Mouse (Mus musculus) cortical plate, adult 2 months (tissue): ENCODE results near the gene Vmn1r85. TPM values are rescaled to one million over a fixed set of nuclear protein-coding genes. Genes with fewer than 3 reads are reported as not detected.
A peak's percentile ranks its signal among the peaks of the same experiment; 100 is the strongest.

Experiments
- H3K27ac ChIP-seq: fragments of 200-500 bp; 2 replicates; pipeline ENCODE4 v1.5.1; 2012; ENCODE audit warnings: low read length, control low read depth, inconsistent platforms; ENCODE audit not compliant: insufficient read depth
- H3K4me1 ChIP-seq: fragments of 200-500 bp; 2 replicates; pipeline ENCODE4 v1.6.1; 2011; ENCODE audit warnings: low read length; ENCODE audit not compliant: control insufficient read depth, insufficient read depth
- H3K4me3 ChIP-seq: fragments of 200-500 bp; 2 replicates; pipeline ENCODE4 v1.5.1; 2011; ENCODE audit warnings: mild to moderate bottlenecking, low read length, control low read depth; ENCODE audit not compliant: insufficient read depth
- CTCF ChIP-seq: fragments of 200-500 bp; IDR thresholded peaks from 2 replicates; pipeline ENCODE4 v1.5.1; 2011; ENCODE audit warnings: mild to moderate bottlenecking, control low read depth, low read length; ENCODE audit not compliant: insufficient read depth; ENCODE audit errors: extremely low read depth
- POLR2A ChIP-seq: fragments of 200-500 bp; IDR thresholded peaks from 2 replicates; pipeline ENCODE4 v1.6.1; 2011; ENCODE audit warnings: mild to moderate bottlenecking, low read length, control low read depth; ENCODE audit not compliant: insufficient read depth; ENCODE audit errors: extremely low read depth
- polyA plus RNA-seq: library from polyadenylated mRNA; depleted of rRNA; stranded (reverse); fragments of >200 nt; gene quantifications from 2 replicates; pipeline ENCODE4 v1.2.3, GENCODE M21; 2012

The Vmn1r85 gene
- polyA plus RNA-seq, 1 experiment = not detected

DNA sequence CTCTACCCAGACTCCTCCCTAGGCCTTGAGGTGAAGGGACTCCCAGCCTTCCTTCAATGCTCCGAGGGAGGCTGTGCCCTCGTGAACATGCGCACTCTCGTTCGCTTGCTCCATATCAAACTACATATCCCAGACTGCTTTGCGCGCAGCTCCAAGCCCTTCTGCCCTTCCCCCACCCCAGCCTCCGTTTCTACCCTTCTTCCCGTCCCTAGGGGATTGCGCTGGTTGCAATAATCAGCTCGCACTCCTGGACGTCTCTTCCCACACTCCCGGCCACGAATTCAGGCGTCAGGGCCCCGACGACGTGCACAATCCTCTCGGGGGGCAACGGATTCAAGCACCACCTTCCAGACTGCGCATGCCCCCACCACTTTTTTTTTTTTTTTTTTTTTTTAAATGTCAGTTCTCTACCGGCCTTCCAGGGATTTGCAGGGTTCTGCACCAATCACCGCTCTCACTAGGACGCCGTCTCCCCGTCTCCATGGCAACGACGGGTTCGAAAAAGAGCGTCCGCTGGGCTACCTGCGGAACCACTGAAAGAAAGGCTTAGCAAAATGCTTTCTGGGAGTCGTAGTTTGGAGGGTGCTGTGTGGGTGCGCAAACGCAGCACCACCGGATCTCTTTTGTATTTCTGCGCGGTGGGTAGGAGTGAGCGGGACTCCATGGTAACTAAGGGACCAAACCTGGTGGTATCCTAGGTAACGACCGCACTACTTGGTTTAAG lies 40.5 kb downstream of the Vmn1r85 start, which contains the start of gene Mzf1:
Gene Mzf1, minus strand, starts transcription at position 478 of the 724 bp plus-strand sequence.
- Histone ChIP-seq H3K27ac (peak within 1 kb of the TSS; percentile 93), H3K4me3 (peak within 1 kb of the TSS; percentile 60), H3K4me1 (no peaks in the 10 kb centered on the region)
- TF ChIP-seq POLR2A = peak; percentile 80
- no peak for TF ChIP-seq CTCF

DNA sequence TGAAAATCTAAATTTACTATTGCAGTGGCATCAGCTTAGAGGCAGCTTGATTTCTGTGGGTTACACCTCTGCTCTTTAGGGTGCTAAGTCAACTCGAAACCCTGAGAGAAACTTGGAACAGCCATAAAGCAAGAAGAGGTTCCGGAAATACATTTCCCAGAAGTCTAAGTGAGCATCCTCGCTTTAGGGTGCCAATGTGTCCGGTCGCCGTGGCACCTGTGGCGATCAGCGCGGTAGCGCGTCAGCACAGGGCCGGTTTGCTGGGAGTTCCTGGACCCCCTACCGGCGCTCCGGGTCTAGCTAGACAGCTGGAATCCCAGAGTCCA lies 41.0 kb downstream of the Vmn1r85 start:
- no peak for TF ChIP-seq POLR2A
- TF ChIP-seq CTCF = no peak
- Histone ChIP-seq H3K27ac (peak overlapping the region; percentile 93), H3K4me3 (peak overlapping the region; percentile 60), H3K4me1 (no peaks in the 10 kb centered on the region)

DNA sequence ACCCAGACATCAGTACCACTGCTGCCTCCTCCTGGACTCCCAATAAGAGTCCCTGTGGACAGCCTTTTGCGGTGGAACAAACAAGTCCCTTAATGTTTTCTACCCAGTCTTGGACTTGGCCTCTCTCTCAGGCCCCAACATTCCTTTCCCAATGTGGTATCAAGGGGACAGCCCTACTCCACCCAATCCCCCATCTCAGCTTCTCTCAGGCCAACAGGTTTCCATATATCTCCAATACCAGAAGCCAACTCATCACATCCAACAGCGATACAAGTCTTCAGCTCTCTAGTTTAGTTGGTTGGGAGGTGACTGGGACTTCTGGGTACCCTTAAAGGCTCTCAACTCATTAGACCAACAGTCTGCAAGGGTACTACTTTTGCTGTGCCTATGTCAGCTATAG lies 41.5 kb downstream of the Vmn1r85 start:
- peak overlapping the region; percentile 93; the same call in 1 of the 2 replicates for H3K27ac ChIP-seq

DNA sequence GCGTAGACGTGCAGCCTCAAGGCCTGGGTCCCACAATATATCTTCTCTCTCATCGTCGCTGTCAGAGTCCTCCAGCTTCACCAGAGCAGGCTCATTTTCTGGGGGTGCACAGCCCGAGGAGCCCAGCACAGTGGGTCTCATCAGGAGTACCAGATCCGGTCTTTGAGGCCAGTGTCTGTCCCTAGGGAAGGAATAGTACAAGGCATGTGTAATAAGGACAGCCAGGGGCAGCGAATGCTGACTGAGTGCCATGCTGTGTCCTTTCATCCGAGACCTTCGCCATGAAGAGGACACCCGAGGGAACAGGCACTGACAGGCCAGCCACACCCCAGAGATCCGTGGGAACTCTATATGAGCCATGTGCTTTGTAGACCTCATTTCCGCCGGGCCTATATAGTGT lies 42.0 kb downstream of the Vmn1r85 start:
- TF ChIP-seq POLR2A (no peak), CTCF (no peak)
- H3K27ac ChIP-seq = no peak overlapping the region
- H3K4me3 ChIP-seq = no peak overlapping the region
- H3K4me1 ChIP-seq = no peaks in the 10 kb centered on the region

More for the DNA sequence above, 41.5 kb downstream of the Vmn1r85 start:
- peak overlapping the region; percentile 60; the same call in 1 of the 2 replicates for H3K4me3 ChIP-seq
- TF ChIP-seq POLR2A (no peak), CTCF (no peak)
- no peaks in the 10 kb centered on the region for H3K4me1 ChIP-seq

DNA sequence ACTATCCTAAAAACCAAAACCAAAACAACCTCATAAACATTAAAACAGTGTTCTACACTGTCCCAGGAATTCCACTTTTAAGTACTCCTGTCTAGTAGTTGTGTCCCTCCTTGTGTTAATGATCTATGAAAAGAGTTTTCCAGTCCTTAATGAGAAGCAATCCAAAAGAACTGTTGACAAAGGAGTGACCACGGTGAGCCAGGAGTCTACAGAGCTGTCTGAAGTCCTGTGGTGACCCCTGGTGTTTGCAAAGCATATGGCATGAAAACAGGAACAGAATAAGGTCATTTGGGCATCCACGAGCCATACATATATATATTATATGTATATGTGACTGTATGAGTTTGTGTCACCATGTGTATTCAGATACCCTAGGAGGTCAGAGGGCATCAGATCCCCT lies 48.9 kb downstream of the Vmn1r85 start:
- H3K4me3 ChIP-seq = no peak overlapping the region
- TF ChIP-seq CTCF (peak; percentile 50), POLR2A (no peak)

DNA sequence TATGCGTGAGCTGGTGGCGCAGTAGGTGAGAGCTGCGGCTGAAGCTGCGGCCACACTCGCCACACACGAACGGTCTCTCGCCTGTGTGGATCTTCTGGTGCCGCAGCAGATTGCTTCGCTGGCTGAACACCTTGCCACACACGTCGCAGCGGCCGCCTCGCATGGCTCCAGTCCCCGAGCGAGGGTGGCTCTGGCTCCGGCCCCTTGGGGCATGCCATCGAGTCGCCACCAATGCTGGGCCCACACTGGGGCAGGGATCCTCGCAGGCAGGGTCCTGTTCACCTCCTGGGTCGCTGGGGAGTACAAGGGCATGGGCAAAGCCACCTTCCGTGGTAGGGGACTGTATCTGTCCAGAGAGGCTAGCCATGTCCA lies 50.7 kb downstream of the Vmn1r85 start:
- Histone ChIP-seq H3K4me1 (no peaks in the 10 kb centered on the region), H3K27ac (peak overlapping the region; percentile 2; the same call in 1 of the 2 replicates), H3K4me3 (peak overlapping the region; percentile 35)
- TF ChIP-seq CTCF (no peak), POLR2A (no peak)

More for the DNA sequence above, 48.9 kb downstream of the Vmn1r85 start:
- no peaks in the 10 kb centered on the region for H3K4me1 ChIP-seq
- H3K27ac ChIP-seq = no peak overlapping the region

DNA sequence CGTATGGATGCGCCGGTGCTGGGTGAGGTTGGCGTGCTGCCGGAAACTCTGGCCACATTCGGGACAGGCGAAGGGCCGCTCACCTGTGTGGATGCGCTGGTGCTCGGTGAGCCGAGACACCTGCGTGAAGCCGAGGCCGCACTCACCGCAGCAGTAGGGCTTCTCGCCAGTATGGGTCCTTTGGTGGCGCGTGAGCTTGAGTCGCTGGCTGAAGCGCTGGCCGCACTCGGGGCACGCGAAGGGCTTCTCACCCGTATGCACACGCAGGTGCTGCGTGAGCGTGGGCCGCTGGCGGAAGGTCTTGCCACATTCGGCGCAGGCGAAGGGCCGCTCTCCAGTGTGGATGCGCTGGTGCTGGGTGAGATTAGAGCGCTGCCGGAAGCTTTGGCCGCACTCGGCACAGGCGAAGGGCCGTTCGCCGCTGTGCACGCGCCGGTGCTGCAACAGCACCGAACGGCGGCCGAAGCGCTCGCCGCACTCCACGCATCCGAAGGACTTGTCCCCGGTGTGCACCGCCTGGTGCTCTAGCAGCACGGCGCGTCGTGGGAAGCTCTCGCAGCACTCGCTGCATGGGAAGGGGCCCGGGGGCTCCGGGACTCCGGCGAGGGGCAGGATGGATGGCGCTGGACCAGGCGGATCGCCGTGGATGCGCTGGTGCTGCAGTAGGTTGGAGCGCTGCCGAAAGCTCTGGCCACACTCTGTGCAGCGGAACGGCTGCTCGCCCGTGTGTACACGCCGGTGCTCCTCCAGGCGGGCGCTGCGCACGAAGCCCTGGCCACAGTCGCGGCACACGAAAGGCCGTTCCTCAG lies 51.3 kb downstream of the Vmn1r85 start:
- Histone ChIP-seq H3K27ac (peak overlapping the region; percentile 66), H3K4me1 (peaks cover 3% of the 10 kb centered on the region; the same call in 1 of the 2 replicates), H3K4me3 (peak overlapping the region; percentile 35)
- TF ChIP-seq POLR2A (peak; percentile 29; the same call in 1 of the 2 replicates), CTCF (no peak)

DNA sequence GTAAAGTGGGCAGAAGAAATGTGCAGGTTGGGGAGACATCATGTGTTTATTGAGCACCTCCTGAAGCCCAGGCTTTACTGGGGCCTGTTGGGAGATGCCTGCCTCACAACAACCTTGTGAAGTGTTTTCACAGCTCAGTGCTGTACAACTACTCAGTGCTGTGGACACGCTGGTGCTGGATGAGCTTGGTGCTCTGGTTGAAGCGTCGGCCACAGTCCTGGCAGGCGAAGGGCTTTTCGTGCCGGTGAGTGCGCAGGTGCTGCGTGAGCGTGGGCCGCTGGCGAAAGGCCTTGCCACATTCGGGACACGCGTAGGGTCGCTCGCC lies 51.9 kb downstream of the Vmn1r85 start:
- TF ChIP-seq POLR2A (no peak), CTCF (no peak)
- Histone ChIP-seq H3K4me3 (peak overlapping the region; percentile 35; the same call in 1 of the 2 replicates), H3K4me1 (peaks cover 3% of the 10 kb centered on the region; the same call in 1 of the 2 replicates), H3K27ac (peak overlapping the region; percentile 66; the same call in 1 of the 2 replicates)

DNA sequence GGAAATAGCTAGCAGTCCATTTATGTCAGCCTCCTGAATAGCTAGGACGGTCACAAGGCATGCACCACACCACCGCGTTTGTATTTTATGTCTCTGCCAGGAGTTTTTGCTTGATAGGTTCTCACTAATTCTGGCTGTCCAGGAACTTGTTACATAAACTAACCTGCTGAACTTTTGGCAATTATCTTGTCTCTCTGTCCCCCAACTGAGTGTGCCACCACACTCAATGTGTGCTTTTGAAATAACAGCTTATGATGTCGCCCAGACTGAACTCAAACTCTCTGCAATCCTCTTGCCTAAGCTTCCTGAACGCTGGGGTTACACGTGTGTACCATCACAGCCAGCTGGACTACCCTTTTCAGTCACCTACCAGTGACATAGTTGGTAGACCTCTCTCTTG lies 52.5 kb downstream of the Vmn1r85 start:
- H3K4me3 ChIP-seq = no peak overlapping the region
- TF ChIP-seq POLR2A (no peak), CTCF (no peak)
- no peak overlapping the region for H3K27ac ChIP-seq
- peaks cover 3% of the 10 kb centered on the region; the same call in 1 of the 2 replicates for H3K4me1 ChIP-seq
